Mouse (Mus musculus) heart, postnatal 0 days (tissue): ENCODE results near the gene Krtap6-2. TPM values are rescaled to one million over a fixed set of nuclear protein-coding genes. Genes with fewer than 3 reads are reported as not detected.

Source experiments
- ATAC-seq: fragments of 200-750 bp; cut with Nextera tagmentation; 2 replicates; pipeline ENCODE4 v1.8.0; 2017; ENCODE audit warnings: low read depth, moderate number of reproducible peaks, moderate library complexity; ENCODE audit not compliant: insufficient read depth
- DNase-seq: peaks from one replicate; pipeline ENCODE4 v3.0.0-alpha.2; 2016; ENCODE audit warnings: low spot score
- H3K27ac ChIP-seq: fragments of 300-500 bp; sonication (generic); 2 replicates; pipeline ENCODE4 v1.5.1; 2014; ENCODE audit warnings: low read depth, mild to moderate bottlenecking
- H3K27me3 ChIP-seq: fragments of 300-500 bp; sonication (generic); 2 replicates; pipeline ENCODE4 v1.6.1; 2014; ENCODE audit warnings: low read length, mixed read lengths; ENCODE audit not compliant: control insufficient read depth, insufficient read depth
- H3K36me3 ChIP-seq: fragments of 300-500 bp; sonication (generic); replicated peaks from 2 replicates; pipeline ENCODE4 v1.6.1; 2014; ENCODE audit warnings: low read length, mixed read lengths; ENCODE audit not compliant: control insufficient read depth, insufficient read depth
- H3K4me1 ChIP-seq: fragments of 300-500 bp; sonication (generic); 2 replicates; pipeline ENCODE4 v1.6.1; 2014; ENCODE audit warnings: antibody characterized with exemption; ENCODE audit not compliant: control insufficient read depth, insufficient read depth
- H3K4me2 ChIP-seq: fragments of 300-500 bp; sonication (generic); 2 replicates; pipeline ENCODE4 v1.6.1; 2014; ENCODE audit warnings: low read depth, mild to moderate bottlenecking, low read length, moderate library complexity
- H3K4me3 ChIP-seq: fragments of 300-500 bp; sonication (generic); 2 replicates; pipeline ENCODE4 v1.5.1; 2014; ENCODE audit warnings: low read depth, low read length
- H3K9ac ChIP-seq: fragments of 300-500 bp; sonication (generic); replicated peaks from 2 replicates; pipeline ENCODE4 v1.6.1; 2014; ENCODE audit warnings: low read depth, low read length, mixed read lengths
- H3K9me3 ChIP-seq: fragments of 300-500 bp; sonication (generic); replicated peaks from 2 replicates; pipeline ENCODE4 v1.6.1; 2016; ENCODE audit warnings: low read length; ENCODE audit not compliant: control insufficient read depth
- CTCF ChIP-seq: IDR thresholded peaks from 2 replicates; pipeline ENCODE4 v1.5.1; 2016; ENCODE audit warnings: antibody characterized with exemption, control low read depth, low read depth
- EP300 ChIP-seq: IDR thresholded peaks from 2 replicates; pipeline ENCODE4 v1.6.1; 2016; ENCODE audit warnings: antibody characterized with exemption, low read depth
- WGBS: fragments of 180-500 bp; shearing (Covaris S2); extraction: QIAGEN DNeasy Blood & Tissue Kit; methylation state at CpG from one replicate; pipeline ENCODE4 v1.1.7; 2014; 5-methylcytosine and 5-hydroxymethylcytosine counted together
- polyA plus RNA-seq: library from polyadenylated mRNA; unstranded; fragments of >200 nt; fragmentation: Nextera tagmentation; extraction: Ambion mirVana; gene quantifications from 2 replicates; pipeline ENCODE4 v1.2.1, GENCODE M21; 2015
- total RNA-seq: library from RNA; depleted of rRNA; stranded (reverse); fragments of >200 nt; gene quantifications from 2 replicates; pipeline ENCODE4 v1.2.3, GENCODE M21; 2014; ENCODE audit warnings: low replicate concordance; rRNA removed

Krtap6-2 gene
- total RNA-seq, result not detected in 2 replicates
- not detected in 2 replicates for polyA plus RNA-seq

DNA sequence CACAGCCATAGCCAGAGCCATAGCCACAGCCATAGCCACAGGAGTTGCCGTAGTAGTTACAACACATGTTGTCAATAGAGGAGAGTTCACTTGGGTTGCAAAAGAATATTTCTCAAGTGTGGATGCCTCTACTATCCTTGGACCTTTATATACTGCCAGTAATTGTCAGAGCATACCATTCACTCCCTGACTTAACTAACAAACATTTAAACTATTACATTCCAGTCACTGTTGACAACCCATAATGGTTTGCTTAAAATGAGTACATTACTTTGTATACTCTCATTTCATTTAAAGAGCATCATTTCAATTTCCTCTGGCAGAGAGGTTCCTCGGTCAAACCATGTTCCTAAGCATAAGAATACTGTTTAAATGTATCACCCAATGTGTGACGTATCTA is at the start of gene Krtap6-2:
TSS of gene Krtap6-2 (minus strand) at position 101 of the 400 bp plus-strand sequence.
- Histone ChIP-seq H3K36me3 (no peaks in the 10 kb centered on the region), H3K27ac (no peak within 1 kb of the TSS), H3K4me2 (no peak within 1 kb of the TSS), H3K4me1 (no peaks in the 10 kb centered on the region), H3K9me3 (no peaks in the 10 kb centered on the region), H3K27me3 (no peaks in the 10 kb centered on the region), H3K4me3 (no peak within 1 kb of the TSS), H3K9ac (no peak within 1 kb of the TSS)
- DNase-seq (no peak), ATAC-seq (no peak)
- TF ChIP-seq CTCF, result no peak
- TF ChIP-seq EP300, result no peak
- 86% methylated on average over 3 of the region's 3 CpGs for WGBS

DNA sequence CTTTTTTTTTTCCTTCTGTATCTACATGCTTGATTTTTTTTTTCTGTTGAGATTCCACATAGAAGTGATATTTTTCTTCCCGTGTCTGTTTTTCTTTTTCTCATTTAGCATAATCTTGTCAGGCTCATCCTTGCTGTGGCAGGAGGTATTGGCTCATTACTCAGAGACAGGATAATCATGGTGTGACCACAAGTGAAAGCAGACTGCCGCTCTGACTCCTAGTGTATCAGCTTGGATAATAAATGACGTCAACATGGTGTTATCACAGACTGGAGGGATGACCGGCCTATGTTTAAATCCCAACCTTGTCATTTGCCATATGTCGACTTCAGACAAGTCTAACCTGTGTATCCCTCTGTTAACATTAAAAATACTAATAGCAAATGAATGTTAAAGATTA is 41.3 kb upstream of the Krtap6-2 start:
- no peaks in the 10 kb centered on the region for H3K36me3 ChIP-seq
- TF ChIP-seq EP300, result no peak
- WGBS, result 50% methylated on average over 5 of the region's 5 CpGs
- DNase-seq, result no peak
- H3K9me3 ChIP-seq, result no peaks in the 10 kb centered on the region
- no peaks in the 10 kb centered on the region for H3K4me1 ChIP-seq
- H3K27ac ChIP-seq, result no peak overlapping the region
- H3K27me3 ChIP-seq, result no peaks in the 10 kb centered on the region
- no peak overlapping the region for H3K9ac ChIP-seq
- ATAC-seq, result no peak
- no peak overlapping the region for H3K4me2 ChIP-seq
- no peak overlapping the region for H3K4me3 ChIP-seq

DNA sequence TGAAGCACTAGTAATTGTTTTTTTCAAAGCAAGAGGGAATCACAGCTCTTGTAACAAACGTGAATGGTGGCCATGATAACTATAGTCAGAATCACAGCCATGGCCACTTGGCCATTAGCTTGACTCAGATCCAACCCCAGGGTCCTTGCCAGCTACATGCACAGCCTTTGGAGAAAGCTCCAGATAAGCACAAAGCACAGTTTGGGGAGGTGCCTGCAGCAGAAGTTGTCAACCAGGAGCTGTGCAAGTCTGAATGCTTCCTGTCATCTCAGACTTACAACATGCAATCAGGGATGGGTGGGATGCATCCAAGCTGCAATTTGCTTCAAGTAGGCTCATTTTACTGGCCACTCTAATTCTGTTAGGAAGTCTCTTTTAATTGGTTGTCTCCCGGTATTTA is 9.7 kb upstream of the Krtap6-2 start:
- H3K9ac ChIP-seq, result no peak overlapping the region
- DNase-seq (no peak), ATAC-seq (no peak)
- H3K27ac ChIP-seq, result no peak overlapping the region
- H3K9me3 ChIP-seq, result no peaks in the 10 kb centered on the region
- no peak overlapping the region for H3K4me3 ChIP-seq
- H3K36me3 ChIP-seq, result no peaks in the 10 kb centered on the region
- no peaks in the 10 kb centered on the region; the same call in 1 of the 2 replicates for H3K4me1 ChIP-seq
- H3K4me2 ChIP-seq, result no peak overlapping the region
- TF ChIP-seq CTCF (no peak), EP300 (no peak)
- WGBS, result 50% methylated on average over 2 of the region's 2 CpGs
- no peaks in the 10 kb centered on the region for H3K27me3 ChIP-seq

DNA sequence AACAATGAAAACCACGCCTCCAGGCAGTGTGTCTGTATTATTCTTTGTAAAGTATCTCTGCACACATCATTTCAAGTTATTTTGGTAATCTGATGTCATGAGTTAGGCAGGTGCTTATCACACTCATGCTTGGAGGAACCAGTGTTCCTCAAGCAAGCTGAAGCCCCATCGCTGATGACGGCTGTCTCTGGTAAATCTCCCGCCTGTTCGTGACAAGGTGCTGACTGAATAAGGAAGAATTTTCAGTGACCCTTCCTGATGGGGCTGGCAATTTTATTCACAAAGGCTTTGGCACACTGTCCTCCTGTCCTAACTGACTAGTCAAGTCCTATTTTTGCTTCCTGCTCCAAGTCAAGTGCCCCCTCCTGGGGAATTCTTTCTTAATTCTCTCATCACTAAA is 5.4 kb upstream of the Krtap6-2 start:
- 31% methylated on average over 5 of the region's 5 CpGs for WGBS
- TF ChIP-seq CTCF (no peak), EP300 (0 out of 2 replicates have a peak, but pooled peaks have one; percentile 32)
- peak; percentile 85 for ATAC-seq
- H3K36me3 ChIP-seq, result no peaks in the 10 kb centered on the region
- no peaks in the 10 kb centered on the region; the same call in 1 of the 2 replicates for H3K4me1 ChIP-seq
- H3K4me3 ChIP-seq, result no peak overlapping the region
- no peaks in the 10 kb centered on the region for H3K27me3 ChIP-seq
- peak; percentile 72 for DNase-seq
- H3K9ac ChIP-seq, result no peak overlapping the region
- no peak overlapping the region for H3K4me2 ChIP-seq
- no peaks in the 10 kb centered on the region for H3K9me3 ChIP-seq
- peak overlapping the region; percentile 38; the same call in 1 of the 2 replicates for H3K27ac ChIP-seq

DNA sequence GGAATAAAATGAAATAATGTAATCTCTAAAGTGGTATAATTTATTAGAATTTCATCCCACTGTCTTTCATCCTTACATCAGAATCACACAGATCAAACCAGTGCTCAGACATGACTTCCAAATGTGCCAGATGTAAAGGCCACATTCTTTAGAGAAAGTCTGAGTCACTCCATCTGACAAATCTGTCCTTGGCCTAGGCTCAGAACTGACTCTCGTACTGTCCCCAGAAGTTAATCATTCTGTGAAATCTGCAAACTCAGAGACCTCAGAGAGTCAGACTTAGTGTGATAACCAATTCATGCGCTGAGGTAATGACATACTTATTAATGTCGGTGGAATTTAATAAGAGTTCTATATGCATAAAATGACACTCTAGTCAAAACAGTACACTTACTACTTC is 3.6 kb downstream of the Krtap6-2 start:
- Histone ChIP-seq H3K27ac (no peak overlapping the region), H3K4me2 (no peak overlapping the region), H3K36me3 (no peaks in the 10 kb centered on the region), H3K4me1 (no peaks in the 10 kb centered on the region), H3K9me3 (no peaks in the 10 kb centered on the region), H3K27me3 (no peaks in the 10 kb centered on the region), H3K9ac (no peak overlapping the region), H3K4me3 (no peak overlapping the region)
- TF ChIP-seq EP300, result no peak
- no peak for TF ChIP-seq CTCF
- DNase-seq (no peak), ATAC-seq (no peak)
- 71% methylated on average over 3 of the region's 3 CpGs for WGBS
